Mouse (Mus musculus): ENCODE data around the gene Nrtn. TPM values are rescaled to one million over a fixed set of nuclear protein-coding genes. Genes with fewer than 3 reads are reported as not detected.
A peak's percentile ranks its signal among the peaks of the same experiment; 100 is the strongest.

Gene Nrtn
- polyA plus RNA-seq, 1 experiment from 2014 or later: 6.3 TPM

- peak within 1 kb of the TSS; percentile 42 for H3K4me2 ChIP-seq (ENCODE audit: low read depth)
- peak; percentile 87 for DNase-seq (ENCODE audit: low spot score)
- no peaks in the 10 kb centered on the region for H3K27me3 ChIP-seq (ENCODE audit: control insufficient read depth, insufficient read depth, low read length)
- no peaks in the 10 kb centered on the region for H3K9me3 ChIP-seq (ENCODE audit: control insufficient read depth, low read length)
- peaks cover 14% of the 10 kb centered on the region for H3K36me3 ChIP-seq (ENCODE audit: control insufficient read depth, insufficient read depth, low read length)
- peak within 1 kb of the TSS; percentile 84 for H3K27ac ChIP-seq (ENCODE audit: low read depth, low read length)
- peak within 1 kb of the TSS; percentile 63 for H3K4me3 ChIP-seq (ENCODE audit: low read depth, low read length)
- 2% methylated on average over 56 of the region's 58 CpGs for WGBS
- peak; percentile 76 for ATAC-seq (ENCODE audit: insufficient read depth, low FRiP score, low TSS enrichment)
- H3K4me1 ChIP-seq (ENCODE audit: control insufficient read depth, insufficient read depth, low read length): 0 out of 2 replicates have a peak, but pooled peaks cover 6% of the 10 kb centered on the region
- peak within 1 kb of the TSS; percentile 66 for H3K9ac ChIP-seq (ENCODE audit: low read length)
These were observed 7.4 kb upstream of the Nrtn start, which contains the start of gene Dus3l for GRCm38 (mm10) chr17:56764474-56765354. Gene Dus3l (plus strand): TSS chr17:56764757.

GRCm38 (mm10) chr17:56763741-56764250 is 6.5 kb upstream of the Nrtn start:
- H3K36me3 ChIP-seq (ENCODE audit: control insufficient read depth, insufficient read depth, low read length): peaks cover 14% of the 10 kb centered on the region
- H3K4me2 ChIP-seq (ENCODE audit: low read depth): no peak overlapping the region
- DNase-seq (ENCODE audit: low spot score) (no peak), ATAC-seq (ENCODE audit: insufficient read depth, low FRiP score, low TSS enrichment) (no peak)
- H3K27ac ChIP-seq (ENCODE audit: low read depth, low read length): no peak overlapping the region
- 79% methylated on average over 8 of the region's 8 CpGs for WGBS
- H3K4me3 ChIP-seq (ENCODE audit: low read depth, low read length): no peak overlapping the region
- H3K4me1 ChIP-seq (ENCODE audit: control insufficient read depth, insufficient read depth, low read length): 0 out of 2 replicates have a peak, but pooled peaks cover 6% of the 10 kb centered on the region
- H3K9me3 ChIP-seq (ENCODE audit: control insufficient read depth, low read length): no peaks in the 10 kb centered on the region
- no peak overlapping the region for H3K9ac ChIP-seq (ENCODE audit: low read length)
- H3K27me3 ChIP-seq (ENCODE audit: control insufficient read depth, insufficient read depth, low read length): no peaks in the 10 kb centered on the region

GRCm38 (mm10) chr17:56762769-56763731 is 5.7 kb upstream of the Nrtn start:
- Histone ChIP-seq H3K27me3 (ENCODE audit: control insufficient read depth, insufficient read depth, low read length) (no peaks in the 10 kb centered on the region), H3K4me2 (ENCODE audit: low read depth) (peak overlapping the region; percentile 74; the same call in 1 of the 2 replicates), H3K27ac (ENCODE audit: low read depth, low read length) (no peak overlapping the region), H3K9ac (ENCODE audit: low read length) (no peak overlapping the region), H3K4me3 (ENCODE audit: low read depth, low read length) (no peak overlapping the region), H3K9me3 (ENCODE audit: control insufficient read depth, low read length) (no peaks in the 10 kb centered on the region), H3K4me1 (ENCODE audit: control insufficient read depth, insufficient read depth, low read length) (0 out of 2 replicates have a peak, but pooled peaks cover 6% of the 10 kb centered on the region), H3K36me3 (ENCODE audit: control insufficient read depth, insufficient read depth, low read length) (peaks cover 10% of the 10 kb centered on the region)
- peak; percentile 59 for DNase-seq (ENCODE audit: low spot score)
- WGBS: 54% methylated on average over 27 of the region's 27 CpGs
- ATAC-seq (ENCODE audit: insufficient read depth, low FRiP score, low TSS enrichment): no peak

- WGBS: under 1% methylated on average over 28 of the region's 28 CpGs
- ATAC-seq (ENCODE audit: insufficient read depth, low FRiP score, low TSS enrichment): peak; percentile 18
These were observed 4.7 kb upstream of the Nrtn start for GRCm38 (mm10) chr17:56761991-56762410.

GRCm38 (mm10) chr17:56761077-56761476 is 3.7 kb upstream of the Nrtn start:
- H3K4me3 ChIP-seq (ENCODE audit: low read depth, low read length): no peak overlapping the region
- H3K36me3 ChIP-seq (ENCODE audit: control insufficient read depth, insufficient read depth, low read length): no peaks in the 10 kb centered on the region
- peaks cover 17% of the 10 kb centered on the region for H3K27me3 ChIP-seq (ENCODE audit: control insufficient read depth, insufficient read depth, low read length)
- DNase-seq (ENCODE audit: low spot score) (no peak), ATAC-seq (ENCODE audit: insufficient read depth, low FRiP score, low TSS enrichment) (no peak)
- 55% methylated on average over 3 of the region's 3 CpGs for WGBS
- H3K4me2 ChIP-seq (ENCODE audit: low read depth): no peak overlapping the region
- no peaks in the 10 kb centered on the region for H3K9me3 ChIP-seq (ENCODE audit: control insufficient read depth, low read length)
- H3K4me1 ChIP-seq (ENCODE audit: control insufficient read depth, insufficient read depth, low read length): peaks cover 17% of the 10 kb centered on the region
- H3K9ac ChIP-seq (ENCODE audit: low read length): no peak overlapping the region; the same call in 1 of the 2 replicates
- no peak overlapping the region for H3K27ac ChIP-seq (ENCODE audit: low read depth, low read length)

More at GRCm38 (mm10) chr17:56761991-56762410, 4.7 kb upstream of the Nrtn start:
- Histone ChIP-seq H3K4me1 (ENCODE audit: control insufficient read depth, insufficient read depth, low read length) (peaks cover 15% of the 10 kb centered on the region), H3K36me3 (ENCODE audit: control insufficient read depth, insufficient read depth, low read length) (peaks cover 4% of the 10 kb centered on the region), H3K4me2 (ENCODE audit: low read depth) (peak overlapping the region; percentile 74), H3K4me3 (ENCODE audit: low read depth, low read length) (peak overlapping the region; percentile 40), H3K9me3 (ENCODE audit: control insufficient read depth, low read length) (no peaks in the 10 kb centered on the region), H3K9ac (ENCODE audit: low read length) (peak overlapping the region; percentile 56), H3K27me3 (ENCODE audit: control insufficient read depth, insufficient read depth, low read length) (peaks cover 8% of the 10 kb centered on the region), H3K27ac (ENCODE audit: low read depth, low read length) (peak overlapping the region; percentile 80)
- peak; percentile 92 for DNase-seq (ENCODE audit: low spot score)

GRCm38 (mm10) chr17:56759261-56759660 is 1.9 kb upstream of the Nrtn start:
- WGBS: 31% methylated on average over 7 of the region's 7 CpGs
- DNase-seq (ENCODE audit: low spot score): no peak
- Histone ChIP-seq H3K36me3 (ENCODE audit: control insufficient read depth, insufficient read depth, low read length) (no peaks in the 10 kb centered on the region), H3K27me3 (ENCODE audit: control insufficient read depth, insufficient read depth, low read length) (peaks cover 35% of the 10 kb centered on the region), H3K9ac (ENCODE audit: low read length) (no peak overlapping the region), H3K4me1 (ENCODE audit: control insufficient read depth, insufficient read depth, low read length) (peaks cover 14% of the 10 kb centered on the region), H3K27ac (ENCODE audit: low read depth, low read length) (no peak overlapping the region), H3K9me3 (ENCODE audit: control insufficient read depth, low read length) (no peaks in the 10 kb centered on the region), H3K4me2 (ENCODE audit: low read depth) (no peak overlapping the region), H3K4me3 (ENCODE audit: low read depth, low read length) (no peak overlapping the region)
- ATAC-seq (ENCODE audit: insufficient read depth, low FRiP score, low TSS enrichment): no peak

GRCm38 (mm10) chr17:56758132-56758531 is 802 bp upstream of the Nrtn start:
- H3K27ac ChIP-seq (ENCODE audit: low read depth, low read length): no peak overlapping the region
- H3K9ac ChIP-seq (ENCODE audit: low read length): no peak overlapping the region
- H3K27me3 ChIP-seq (ENCODE audit: control insufficient read depth, insufficient read depth, low read length): peaks cover 47% of the 10 kb centered on the region
- H3K9me3 ChIP-seq (ENCODE audit: control insufficient read depth, low read length): no peaks in the 10 kb centered on the region
- ATAC-seq (ENCODE audit: insufficient read depth, low FRiP score, low TSS enrichment) (no peak), DNase-seq (ENCODE audit: low spot score) (peak; percentile 65)
- H3K4me3 ChIP-seq (ENCODE audit: low read depth, low read length): no peak overlapping the region
- 7% methylated on average over 12 of the region's 12 CpGs for WGBS
- peaks cover 14% of the 10 kb centered on the region for H3K4me1 ChIP-seq (ENCODE audit: control insufficient read depth, insufficient read depth, low read length)
- no peaks in the 10 kb centered on the region for H3K36me3 ChIP-seq (ENCODE audit: control insufficient read depth, insufficient read depth, low read length)
- no peak overlapping the region for H3K4me2 ChIP-seq (ENCODE audit: low read depth)

- ATAC-seq (ENCODE audit: insufficient read depth, low FRiP score, low TSS enrichment): peak; percentile 13; the same call in 1 of the 2 replicates
- H3K9me3 ChIP-seq (ENCODE audit: control insufficient read depth, low read length): no peaks in the 10 kb centered on the region
- peak overlapping the region; percentile 79 for H3K4me2 ChIP-seq (ENCODE audit: low read depth)
- H3K27ac ChIP-seq (ENCODE audit: low read depth, low read length): no peak overlapping the region
- DNase-seq (ENCODE audit: low spot score): no peak
- no peaks in the 10 kb centered on the region for H3K36me3 ChIP-seq (ENCODE audit: control insufficient read depth, insufficient read depth, low read length)
- H3K27me3 ChIP-seq (ENCODE audit: control insufficient read depth, insufficient read depth, low read length): peaks cover 59% of the 10 kb centered on the region
- peaks cover 11% of the 10 kb centered on the region for H3K4me1 ChIP-seq (ENCODE audit: control insufficient read depth, insufficient read depth, low read length)
- under 1% methylated on average over 38 of the region's 51 CpGs for WGBS
- H3K4me3 ChIP-seq (ENCODE audit: low read depth, low read length): peak overlapping the region; percentile 40
- peak overlapping the region; percentile 53 for H3K9ac ChIP-seq (ENCODE audit: low read length)
These were observed 479 bp downstream of the Nrtn start for GRCm38 (mm10) chr17:56756703-56757399.
